Mouse (Mus musculus) spleen, postnatal 10 days (tissue): ENCODE results near the gene Ccdc97.
"Not testable (repeated sequence)": the region's sequence is repeated elsewhere in the genome, so short reads cannot be mapped to it uniquely, and the experiment has no call there.

Experiments
- DNase-seq, 2 experiments: peaks; one replicate each; pipeline ENCODE4 v3.0.0; 2021 to 2022; ENCODE audit warnings: low spot score in 2 of 2

The Ccdc97 gene

DNA sequence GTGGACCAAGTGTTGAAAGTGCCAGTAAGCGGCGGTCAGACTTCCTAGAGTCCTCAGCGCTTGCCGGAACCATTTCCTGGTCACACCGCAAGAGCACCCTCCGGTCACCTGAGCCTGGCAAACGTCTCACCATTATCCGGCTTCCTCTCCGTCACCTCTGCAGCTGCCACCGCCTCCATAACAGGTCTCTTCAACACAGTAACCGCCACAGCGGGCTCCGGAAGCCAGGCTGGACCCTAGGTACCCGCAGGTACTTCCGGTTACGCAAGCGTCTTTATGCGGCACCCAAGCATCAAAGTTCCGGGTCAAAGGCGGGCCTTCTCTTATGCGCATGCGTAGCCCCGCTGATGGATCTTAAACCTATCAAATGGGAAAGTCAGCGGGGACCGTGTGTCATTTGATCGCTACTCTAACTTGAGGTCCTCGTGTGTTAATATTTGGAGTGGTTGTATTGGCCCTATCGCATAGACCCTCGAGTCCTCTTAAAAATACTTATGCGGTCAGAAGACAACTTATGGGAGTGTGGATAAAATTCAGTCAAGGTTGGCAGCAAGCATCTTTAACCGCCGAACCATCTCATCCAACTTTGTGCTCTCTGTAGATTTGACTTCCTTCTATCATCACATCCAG lies at the start of gene Ccdc97:
Gene Ccdc97, minus strand, starts transcription at position 301 of the 630 bp plus-strand sequence.
- peak; percentile 88 to 91 for DNase-seq

DNA sequence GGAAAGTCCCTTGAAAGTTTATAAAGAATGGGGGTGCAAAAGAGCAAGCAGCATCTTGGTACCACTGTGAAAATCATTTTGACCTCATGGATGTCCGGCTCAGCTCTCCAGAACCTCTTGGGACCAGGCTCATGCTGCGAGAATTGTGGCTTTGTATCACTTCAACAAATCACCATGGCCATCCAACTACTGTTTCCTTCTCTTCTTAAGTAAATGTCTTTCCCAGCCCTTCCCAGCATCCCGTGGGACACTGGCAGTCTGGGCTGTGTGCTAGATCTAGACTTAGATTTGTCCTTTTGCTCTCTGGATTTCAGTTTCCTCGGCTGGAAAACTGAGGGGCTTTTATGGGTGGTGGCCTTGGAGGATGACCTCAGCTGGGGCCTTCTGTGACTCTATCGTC lies 49.3 kb upstream of the Ccdc97 start:
- no peak for DNase-seq

DNA sequence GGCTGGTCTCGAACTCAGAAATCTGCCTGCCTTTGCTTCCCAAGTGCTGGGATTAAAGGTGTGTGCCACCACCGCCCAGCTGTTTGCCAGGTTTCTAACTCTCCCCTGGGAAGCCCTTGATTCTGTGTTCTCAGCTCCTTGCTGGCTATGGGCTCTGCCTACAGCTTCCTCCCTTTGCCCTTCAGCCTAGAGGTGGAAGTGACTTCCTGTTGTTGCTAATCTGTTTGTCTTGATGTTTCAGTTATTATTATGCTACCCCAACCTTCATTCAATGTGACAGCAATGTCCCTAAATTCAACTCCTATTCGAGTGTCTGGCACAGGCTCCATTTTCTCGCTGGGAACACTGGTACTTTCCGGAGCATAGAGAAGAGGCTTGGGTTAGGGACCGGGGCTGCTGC lies 47.2 kb upstream of the Ccdc97 start:
- no peak for DNase-seq

DNA sequence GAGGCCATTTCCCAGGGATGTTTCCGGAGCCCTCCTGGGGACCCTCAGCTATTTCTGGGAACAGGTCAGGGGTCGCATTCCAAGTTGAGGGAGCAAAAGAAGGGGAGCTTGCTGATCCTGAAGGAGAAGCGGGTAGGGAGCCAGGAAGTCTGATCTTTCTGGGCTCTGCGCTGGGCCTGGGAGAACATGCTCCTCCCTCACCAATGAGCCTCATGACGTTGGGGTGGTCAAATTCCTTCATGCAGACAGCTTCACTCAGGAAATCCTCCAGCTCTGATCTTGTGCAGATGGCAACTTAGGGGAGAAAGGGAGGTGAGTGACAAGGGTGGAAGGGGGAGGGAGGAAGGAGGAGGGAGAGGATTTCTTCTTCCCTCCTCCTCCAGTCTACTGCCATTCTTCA lies 45.3 kb upstream of the Ccdc97 start:
- DNase-seq = no peak

DNA sequence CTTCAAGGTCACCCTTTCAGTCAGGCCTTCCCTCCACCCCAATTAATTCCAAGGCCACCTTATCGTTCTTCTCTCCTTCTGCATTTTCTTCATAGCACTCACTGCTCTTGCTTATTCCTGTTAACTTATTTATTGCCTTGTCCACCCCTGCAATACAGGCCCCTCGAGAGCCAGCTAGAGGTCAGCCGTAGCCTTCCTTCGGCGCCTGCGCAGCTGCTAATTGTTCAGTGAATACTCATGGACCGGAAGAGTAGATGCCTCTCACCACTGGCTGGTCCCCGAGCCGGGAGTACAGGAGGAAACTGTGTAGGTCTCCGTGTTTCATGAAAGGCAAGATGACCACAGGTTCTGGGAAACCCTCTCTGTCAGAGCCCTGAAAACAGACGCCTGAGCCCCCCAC lies 44.8 kb upstream of the Ccdc97 start:
- no peak for DNase-seq

DNA sequence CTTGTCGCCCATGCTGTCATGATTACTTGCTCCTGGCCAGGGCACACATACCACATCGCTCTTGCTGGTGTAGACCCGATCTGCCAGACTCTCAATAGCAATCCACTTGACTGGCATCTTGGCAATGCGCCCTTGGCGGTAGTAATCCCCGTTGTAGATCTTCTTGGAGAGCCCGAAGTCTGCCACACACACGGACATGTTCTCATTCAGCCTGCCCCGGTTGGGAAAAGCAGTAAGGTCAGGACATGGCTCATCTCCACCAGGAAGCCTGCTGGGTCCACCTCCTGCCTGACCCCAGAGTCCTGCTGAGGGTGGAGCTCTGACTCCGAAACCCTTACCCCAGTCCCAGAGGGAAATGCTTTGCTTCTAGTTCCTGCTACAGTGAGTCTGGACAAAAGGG lies 42.5 kb upstream of the Ccdc97 start:
- no peak for DNase-seq

DNA sequence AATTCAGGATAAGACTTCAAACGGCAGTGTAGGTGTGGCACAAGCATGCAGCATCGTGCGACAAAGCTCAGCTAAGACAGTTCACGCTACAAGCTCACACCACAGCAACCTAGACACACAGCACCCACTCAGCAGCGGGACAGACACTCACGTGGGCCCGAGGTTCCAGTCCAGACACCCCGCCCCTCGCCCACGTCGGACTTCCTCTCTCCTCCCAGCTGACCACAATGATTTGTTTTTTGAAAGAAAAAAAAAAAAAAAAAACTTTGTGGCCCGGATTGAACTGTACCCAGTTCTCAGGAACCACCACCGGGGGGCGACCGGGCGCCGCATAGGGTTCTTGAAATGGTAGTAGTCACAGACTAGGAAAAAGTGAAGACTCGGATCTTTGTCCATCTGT lies 37.1 kb upstream of the Ccdc97 start:
- peak; percentile 77 to 94 for DNase-seq

DNA sequence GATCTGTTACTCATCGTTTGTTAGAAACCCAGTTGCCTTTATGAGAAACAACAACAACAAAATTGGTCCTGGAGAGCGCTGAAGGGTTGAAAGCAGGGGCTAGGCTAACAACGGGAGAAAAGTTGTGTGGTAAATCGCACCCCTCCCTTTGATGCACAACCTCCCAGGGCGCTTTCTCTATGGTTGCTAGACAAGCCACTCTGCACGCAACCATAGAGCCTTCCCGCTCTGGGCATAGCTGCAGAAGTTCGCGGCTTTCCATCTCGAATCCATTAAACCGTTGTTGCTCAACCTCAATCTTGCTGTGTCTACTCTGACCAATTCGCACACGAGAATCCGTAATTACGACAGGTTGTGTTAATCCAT lies 36.6 kb upstream of the Ccdc97 start:
- peak; percentile 72 to 76 for DNase-seq

DNA sequence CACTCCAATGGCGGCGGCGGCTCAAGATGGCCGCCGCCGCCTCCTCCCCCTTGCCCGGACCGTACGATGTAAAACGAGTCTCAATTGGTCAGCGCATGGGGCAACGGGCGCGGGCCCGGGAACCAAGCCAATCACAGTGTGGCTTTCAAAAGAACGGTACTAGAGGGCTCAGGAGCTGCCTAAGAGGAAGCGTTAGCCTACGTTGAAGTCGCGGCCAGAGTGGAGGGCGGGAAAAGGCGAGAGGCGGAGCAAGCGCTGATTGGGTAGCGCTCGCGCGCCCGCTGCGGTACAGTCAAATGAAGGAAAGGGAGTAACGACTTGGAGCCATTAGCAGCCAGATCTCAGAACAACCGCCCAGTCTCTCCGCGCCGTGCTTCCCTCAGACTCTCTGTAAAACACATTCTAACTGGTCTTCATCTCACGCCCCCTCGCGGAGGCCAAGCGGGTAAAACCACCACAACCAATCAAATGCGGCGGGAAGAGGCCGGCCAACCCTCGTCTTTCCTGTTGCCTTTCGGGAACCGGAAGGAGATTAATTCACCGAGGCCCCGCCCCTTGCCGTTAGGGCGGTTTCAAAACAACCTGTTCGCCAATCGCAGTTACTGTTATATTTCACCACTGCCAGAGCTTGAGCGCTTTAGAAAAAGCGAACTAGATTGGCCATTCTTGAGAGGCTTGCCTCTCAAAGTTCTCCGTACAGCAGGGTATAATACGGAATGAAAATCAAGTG lies 36.0 kb upstream of the Ccdc97 start, which contains the start of gene Hnrnpul1:
Gene Hnrnpul1, minus strand, starts transcription at position 20 of the 730 bp plus-strand sequence.
- DNase-seq = peak; percentile 99

DNA sequence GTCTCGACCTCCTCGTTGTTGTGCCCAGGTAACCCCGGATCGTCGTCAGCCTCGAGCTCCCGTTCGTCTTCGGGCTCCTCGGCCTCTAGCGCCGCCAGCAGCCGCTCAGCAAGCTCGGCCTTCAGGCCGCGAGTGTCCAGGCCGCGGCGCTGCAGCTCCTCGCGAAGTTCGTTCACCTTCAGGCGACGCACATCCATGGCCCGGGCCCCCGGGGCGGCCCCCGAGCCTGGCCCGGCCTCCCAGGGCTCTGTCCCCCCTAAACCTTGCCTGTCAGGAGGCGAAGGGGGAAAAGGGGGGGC lies 35.5 kb upstream of the Ccdc97 start:
- no peak for DNase-seq

DNA sequence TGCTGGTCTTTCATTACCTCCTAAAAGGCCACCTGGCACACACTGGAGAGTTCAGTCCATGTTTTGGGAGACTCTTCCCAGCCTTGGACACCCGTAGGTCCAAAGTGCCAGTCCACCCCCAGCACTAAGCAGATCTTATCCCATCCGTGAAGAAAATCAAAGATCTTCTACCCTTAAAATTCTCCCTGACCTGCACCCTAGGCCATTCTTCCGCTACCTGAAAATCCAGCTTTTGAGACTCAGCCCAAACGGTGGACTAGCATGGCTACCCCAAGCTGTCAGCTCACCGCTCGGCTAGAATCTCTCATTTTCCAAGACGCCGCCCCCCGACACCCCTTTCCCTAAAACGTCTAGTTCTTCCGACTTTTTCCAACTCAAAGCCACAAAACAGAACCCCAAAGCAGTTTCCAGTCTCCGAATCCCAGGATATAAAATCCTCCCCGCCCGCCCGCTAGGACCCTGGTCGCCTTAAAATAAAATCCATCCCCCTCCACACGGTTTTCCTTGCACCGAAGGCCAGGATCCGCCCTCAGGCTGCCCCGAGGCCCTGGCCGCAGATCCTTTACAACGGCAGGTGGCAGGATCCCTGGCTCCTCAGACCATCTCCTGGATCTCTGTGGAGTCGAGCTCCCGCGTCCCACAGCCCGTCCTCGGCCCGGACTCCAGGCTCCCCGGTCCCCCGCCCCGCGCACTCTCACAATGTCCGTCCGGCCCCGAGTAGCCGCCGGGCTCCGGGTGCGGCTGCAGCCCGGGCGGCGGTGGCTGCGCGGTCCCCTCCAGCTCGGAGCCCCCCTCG lies 35.0 kb upstream of the Ccdc97 start:
- DNase-seq = peak; percentile 31 to 67

DNA sequence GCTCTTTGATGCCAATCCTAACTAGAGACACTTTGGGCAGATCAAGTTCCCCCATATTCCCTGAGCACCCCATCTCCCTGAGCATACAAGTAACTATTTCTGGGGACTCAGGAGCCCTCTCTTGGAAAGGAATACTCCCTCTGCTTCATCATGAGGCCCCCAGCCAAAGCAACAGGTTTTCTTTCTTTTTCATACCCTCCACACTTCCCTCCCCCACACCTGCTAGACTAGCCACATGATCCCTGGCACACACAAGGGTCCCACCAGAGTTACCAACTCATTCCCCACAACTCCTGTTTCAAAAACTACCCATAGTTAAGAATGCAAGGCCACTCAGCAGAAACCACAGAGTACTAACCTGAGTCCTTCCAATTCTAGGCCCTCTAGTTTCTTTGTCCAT lies 34.2 kb upstream of the Ccdc97 start:
- no peak for DNase-seq

DNA sequence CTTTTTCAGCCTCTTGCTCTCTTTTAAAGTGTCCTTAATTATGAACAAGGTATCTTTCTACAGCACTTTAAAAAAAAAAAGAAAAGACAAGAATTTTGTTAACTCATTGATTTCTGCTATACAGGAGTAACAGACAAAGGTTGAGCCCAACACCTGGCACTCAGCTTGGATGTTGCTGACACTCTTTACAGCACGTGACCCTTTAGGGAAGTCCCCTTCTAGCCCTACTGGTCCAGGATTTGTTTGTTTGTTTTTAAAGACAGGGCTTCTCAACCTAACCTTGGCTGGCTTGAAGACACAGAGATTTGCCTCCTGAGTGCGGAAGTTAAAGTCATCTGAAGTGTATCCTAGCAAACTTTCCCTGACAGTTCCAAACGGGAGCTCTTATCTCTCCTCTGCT lies 28.0 kb upstream of the Ccdc97 start:
- no peak for DNase-seq

DNA sequence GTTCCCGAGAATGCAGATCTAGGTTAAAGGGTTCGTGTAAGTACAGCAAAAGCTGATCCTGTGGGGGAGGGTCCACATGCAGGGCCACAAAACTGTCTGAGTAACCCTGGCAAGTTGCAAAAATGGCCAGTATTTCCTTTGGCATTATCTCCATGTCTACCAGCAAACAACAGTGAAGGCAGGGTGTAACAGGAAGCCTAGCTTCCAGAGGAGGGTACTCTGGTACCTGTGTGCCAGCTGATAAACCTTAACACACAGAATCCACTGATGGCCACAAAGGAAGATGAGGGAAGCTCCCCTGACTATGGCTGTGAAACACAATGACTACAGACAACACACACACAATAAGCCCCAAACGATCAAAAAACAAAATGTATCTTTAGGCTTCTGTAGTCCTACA lies 19.4 kb upstream of the Ccdc97 start:
- no peak for DNase-seq

DNA sequence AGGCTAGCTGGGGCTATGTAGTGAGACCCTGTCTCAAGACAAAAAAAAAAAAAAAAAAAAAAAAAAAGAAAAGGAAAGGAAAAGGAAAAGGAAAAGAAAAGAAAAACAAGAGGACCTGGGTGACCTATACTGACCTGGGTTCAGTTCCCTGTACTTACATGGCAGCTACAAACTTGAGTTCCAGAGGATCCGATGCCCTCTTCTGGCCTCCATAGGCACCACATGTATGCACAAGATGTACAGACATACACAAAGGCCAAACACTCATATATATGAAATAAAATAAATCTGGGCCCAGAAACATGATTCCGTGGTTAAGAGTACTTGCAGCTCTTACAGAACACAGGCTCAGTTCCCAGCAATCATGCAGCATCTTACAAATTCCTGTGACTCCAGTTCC lies 18.0 kb upstream of the Ccdc97 start:
- no peak for DNase-seq

DNA sequence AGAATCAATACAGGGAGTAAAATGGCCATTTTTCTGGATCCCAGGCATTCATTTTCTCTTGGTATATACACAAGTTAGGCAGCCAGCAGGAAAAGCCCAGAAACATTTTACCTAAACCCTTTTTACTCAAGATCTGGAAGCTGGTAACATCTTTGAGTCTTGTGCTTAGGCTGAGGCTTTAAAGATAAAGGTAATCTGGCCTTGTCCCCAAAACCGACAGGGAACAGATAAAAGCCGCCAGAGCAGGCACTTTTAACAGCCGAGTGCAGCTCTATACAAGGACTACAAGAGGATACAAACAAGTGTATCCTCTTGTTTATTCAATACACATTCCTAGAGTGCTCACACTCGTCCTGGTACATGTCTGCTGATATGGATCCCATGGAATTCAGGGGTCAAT lies 16.1 kb upstream of the Ccdc97 start:
- no peak for DNase-seq

DNA sequence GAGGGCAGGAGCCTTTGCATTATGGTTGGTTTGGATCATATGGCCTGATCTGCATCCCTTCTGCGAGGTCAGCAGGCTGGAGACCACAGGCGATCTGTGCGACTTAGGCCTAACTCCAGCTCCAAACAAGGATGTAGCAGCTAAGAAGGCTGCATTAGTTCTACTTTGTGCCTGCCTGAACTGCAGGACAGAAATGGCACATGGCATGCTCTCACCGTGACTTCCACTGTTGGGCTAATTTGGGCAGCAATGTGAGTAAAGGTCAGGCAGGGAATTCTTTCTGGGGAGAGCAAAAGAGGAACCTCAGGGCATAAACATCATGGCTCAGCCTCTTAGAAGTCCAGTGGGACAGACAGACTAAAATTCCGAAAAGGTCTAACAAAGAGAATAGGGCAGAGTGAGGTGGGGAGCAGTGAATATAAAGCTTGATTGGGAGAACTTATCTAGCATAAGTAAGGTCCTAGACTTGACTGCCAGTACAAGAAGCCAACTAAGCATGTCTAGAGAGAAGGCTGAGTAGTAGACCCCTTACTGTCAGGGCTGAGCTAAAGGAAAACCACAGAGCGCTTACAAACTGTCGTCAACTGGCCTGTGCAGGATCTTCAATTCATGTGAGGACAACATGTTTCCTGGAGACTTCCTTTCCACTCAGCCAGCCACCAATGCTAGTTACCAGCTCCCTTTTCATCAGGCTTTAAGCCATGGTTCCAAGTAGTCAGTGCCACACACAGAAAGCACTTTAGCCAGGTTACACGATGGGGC lies 12.6 kb upstream of the Ccdc97 start:
- DNase-seq = no peak

DNA sequence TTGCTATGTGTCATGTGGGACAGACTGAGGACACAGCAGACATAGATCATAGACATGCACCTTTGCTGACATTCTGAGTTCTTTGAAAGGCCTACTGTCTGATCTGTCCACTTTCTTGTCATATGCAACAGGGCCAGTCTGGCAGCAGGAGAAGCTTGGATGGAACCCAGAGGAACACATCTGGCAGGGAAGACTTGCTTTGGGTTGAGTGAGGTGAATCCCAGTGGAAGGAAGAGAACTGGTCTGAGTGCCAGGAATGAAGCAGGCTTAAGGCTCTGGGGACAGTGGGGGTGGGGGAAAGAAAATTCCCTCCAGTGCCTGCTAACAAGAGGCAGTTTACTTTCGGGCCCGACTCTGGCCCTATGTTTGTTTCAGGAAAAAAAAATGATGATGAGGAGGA lies 11.0 kb upstream of the Ccdc97 start:
- DNase-seq = no peak

DNA sequence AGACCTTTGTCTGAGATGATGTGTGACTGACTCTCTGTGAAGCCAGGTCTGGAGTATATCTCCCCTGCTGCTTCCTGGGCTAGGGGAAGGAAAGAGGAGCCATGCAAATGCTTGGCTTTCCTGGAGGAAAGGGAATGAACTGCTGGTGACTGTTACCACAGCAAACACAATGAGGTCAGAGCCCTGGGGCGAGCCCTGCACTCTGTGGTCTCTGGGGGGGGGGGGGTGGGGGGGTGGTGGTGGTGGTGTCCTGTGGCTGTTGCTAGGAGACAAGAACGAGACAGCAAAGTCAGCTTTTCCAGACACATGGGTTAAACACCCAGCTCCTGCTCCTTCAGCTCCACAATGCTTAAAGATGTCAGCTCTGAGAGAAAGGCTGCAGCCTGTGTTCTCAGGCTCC lies 10.5 kb upstream of the Ccdc97 start:
- no peak for DNase-seq

DNA sequence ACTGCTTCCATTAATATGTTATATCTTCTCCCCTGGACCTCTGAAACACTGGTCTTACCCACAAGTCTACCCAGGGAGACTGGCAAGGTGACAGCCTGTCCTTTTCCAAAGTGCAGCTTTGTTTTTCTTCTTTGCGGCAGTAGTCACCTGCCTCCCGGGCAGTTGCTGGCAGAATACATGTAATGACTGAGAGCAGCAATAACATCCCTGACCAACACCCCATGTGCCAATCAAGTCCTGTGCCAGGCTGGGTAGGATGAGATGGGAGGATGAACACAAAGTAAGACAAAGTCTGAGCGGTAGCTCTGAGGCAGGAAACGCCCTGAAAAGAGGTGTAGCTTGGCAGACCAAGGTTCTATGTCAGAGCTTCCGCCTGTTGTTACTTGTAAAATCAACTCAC lies 8.9 kb upstream of the Ccdc97 start:
- no peak for DNase-seq

DNA sequence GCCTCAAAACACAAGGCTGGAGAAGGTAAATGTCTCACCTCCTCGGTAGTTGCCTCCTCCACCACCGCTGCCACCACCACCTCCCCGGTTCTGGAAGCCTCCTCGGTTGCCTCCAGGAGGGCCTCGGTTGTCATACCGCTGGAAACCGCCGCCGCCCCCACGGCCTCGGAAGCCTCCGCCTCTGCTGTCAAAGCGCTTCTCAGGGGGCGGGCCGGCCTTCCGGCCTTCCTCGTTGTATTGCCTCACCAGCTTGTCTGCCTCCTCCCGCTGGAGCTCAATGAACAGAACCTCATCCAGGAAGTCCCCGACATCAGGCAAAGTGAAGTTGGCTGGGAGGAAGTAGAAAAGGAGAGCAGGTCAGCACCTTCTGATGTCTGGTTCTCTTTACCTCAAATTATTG lies 7.0 kb upstream of the Ccdc97 start:
- DNase-seq = no peak

DNA sequence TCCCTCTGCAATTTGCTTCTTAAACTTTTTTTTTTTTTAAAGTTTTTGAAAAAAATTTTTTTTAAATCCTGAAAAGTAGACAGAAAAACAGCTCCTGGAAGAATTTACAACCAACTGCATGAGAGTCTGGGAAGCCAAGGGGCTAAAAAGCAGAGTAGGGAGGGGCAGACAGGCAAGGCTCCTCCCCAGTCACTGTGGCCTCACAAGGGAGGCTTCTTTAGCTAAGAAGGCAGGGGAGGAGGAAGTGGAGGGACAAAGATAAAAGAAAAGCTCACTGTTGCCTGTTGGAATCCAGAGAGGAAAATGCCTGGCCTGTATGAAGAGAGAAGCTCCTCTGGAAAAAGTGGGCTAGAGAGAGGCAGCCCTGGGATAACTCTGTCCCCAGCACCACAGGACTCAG lies 2.9 kb upstream of the Ccdc97 start:
- not testable (repeated sequence) for DNase-seq
